Mouse (Mus musculus): ENCODE measurements around the gene Nup205.

Gene Nup205

GRCm38 (mm10) chr6:35251807-35252476 lies 74.7 kb downstream of the Nup205 start:
- peak in 1 of 2 experiments; percentile 20 for DNase-seq

- DNase-seq, result peak; percentile 95 to 98
These were observed 75.5 kb downstream of the Nup205 start for GRCm38 (mm10) chr6:35252477-35253346.

DNA sequence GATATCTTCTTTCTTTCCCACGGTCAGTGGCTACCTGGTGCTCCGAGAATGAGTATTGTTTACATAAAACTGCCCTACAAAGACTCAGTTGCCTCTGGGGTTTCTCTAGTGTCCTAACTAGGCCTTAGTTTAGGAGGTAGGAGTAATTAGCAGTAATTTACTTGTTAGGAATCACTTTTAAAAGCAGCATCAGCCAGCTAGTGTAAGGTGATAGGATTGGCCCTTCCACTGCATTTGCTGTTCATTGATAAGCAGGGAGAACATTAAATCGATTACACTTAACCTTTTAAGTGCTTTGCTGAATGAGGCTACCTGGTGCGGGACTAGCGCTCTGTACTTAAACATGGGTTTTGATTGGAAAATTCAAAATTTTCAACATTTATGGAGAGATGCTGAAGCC lies 76.3 kb downstream of the Nup205 start:
- no peak for DNase-seq

DNA sequence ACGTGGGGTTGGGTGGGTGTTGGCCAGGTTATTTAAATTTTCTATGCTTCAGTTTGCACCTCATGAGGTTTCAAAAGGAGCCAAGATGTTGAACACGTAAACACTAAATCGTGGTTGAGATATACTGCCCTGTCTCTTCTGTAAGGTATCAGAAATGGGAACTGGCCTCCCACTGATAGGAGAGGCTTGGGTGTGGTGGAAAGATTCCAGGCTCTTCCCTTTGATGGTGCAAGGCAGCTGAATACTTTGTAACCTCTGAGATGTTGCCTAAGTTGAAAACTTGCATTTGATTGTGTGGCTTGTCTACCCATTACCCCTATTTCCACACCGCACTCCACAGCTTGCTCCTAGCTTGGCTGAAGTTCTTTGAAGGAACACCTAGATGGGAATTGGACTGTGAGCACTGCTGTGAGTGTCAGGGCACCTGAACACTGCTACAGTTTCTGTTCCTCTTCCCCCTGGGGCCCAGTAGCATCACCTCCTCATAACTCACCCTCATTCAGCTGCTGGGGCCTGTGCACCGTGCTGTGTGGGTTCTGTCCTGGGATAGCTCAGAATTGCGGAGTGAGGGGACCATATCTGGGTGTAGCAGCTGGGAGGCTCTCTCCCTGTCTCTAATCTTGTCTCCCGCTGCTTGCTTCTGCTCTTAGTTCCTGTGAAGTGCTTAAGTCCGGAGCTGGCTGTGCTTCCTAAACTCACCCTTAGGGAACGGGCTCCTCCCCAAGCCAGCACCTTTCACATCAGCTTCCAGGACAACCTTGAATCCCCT lies 77.1 kb downstream of the Nup205 start:
- no peak for DNase-seq

GRCm38 (mm10) chr6:35255017-35255416 lies 77.8 kb downstream of the Nup205 start:
- no peak for DNase-seq

DNA sequence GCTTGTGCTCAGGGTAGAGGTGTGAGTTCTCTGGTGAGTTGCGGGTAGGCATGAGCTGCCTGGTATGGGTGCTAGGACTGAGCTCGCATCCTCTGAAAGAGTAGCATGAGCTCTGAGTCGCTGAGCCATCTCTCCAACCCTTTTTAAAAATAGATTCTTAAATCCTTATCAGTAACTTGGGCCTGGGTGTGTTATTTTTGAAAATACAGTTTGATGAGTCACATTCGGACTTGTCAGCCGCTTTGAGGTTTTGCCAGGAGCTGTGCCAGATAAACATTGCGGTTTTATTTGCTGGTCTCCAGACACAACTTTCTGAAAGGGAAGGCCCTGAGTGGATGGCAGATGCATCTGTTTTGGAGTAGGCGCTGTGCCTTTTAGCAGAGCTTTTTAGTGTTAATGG lies 79.5 kb downstream of the Nup205 start:
- no peak for DNase-seq

DNA sequence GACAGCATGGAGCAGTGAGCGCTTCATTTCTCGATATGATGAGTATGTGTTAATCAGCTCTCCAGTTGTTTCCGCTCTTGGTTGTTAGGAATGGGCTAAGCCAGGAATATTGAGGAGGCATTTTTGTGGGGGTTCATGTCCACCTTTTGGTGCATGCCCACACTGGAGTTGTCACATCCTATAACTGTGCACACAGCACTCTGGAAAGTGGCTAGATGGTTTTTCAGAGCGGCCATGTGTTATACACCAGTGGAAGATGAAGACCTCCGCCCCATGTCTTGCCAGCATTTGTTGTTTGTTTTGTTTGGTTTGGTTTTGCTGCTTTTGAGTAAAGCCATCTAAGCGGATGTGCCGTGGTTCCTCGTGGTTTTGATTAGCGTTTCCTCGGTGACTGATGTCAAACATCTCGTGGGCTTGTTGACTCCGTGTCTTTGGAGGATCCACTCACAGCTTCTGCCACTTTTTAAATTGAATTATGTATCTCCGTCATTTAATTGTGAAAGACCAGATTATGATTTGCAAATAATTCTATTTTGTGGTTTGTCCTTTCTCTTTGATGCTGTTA lies 80.5 kb downstream of the Nup205 start:
- DNase-seq, result no peak

GRCm38 (mm10) chr6:35258922-35259321 lies 81.7 kb downstream of the Nup205 start:
- DNase-seq, result no peak

- DNase-seq, result no peak
These were observed 82.3 kb downstream of the Nup205 start for GRCm38 (mm10) chr6:35259526-35259925.

GRCm38 (mm10) chr6:35260531-35260930 lies 83.3 kb downstream of the Nup205 start:
- no peak for DNase-seq

GRCm38 (mm10) chr6:35265580-35266278 lies 88.5 kb downstream of the Nup205 start:
- no peak for DNase-seq

DNA sequence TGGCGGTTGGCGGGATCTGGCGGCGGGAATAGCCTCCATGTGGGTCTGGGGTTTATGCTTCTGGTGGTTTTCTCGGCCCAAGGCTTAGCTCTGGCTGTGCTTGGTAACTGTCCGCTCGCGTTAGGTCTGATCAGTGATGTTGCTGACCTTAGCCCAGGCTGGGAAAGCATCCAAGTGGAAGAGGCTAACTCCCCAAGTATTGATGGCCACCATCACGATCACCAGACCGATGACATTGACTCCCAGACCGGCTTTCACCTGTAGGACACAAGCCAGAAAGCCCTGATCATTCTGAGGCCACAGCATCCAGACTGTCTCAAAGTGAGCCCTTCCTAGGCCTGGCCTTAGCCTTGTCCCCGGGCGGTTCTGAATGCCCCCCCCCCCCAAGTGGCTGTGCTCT lies 91.5 kb downstream of the Nup205 start:
- no peak for DNase-seq

DNA sequence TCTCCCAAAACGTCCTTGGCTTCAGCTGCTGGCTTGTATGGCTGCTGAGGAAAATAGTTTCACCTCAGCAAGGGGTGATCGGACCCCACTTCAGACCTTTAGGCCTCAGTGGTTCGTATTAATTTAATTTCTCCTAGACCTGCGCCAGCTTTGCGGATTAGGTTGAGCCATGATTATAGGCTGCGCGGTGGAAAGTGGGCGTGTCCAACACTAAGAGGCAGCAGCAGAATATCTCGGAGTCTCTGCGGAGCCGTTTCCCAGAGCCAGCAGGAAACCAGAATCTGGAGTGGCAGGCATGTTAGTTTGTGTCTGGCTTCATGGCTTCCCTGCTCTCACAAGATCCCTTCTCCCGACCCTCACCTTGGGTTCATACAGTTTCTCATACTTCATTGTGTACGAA lies 92.4 kb downstream of the Nup205 start:
- no peak for DNase-seq

- DNase-seq, result peak; percentile 48 to 52
These were observed 94.1 kb downstream of the Nup205 start for GRCm38 (mm10) chr6:35271094-35271855.

DNA sequence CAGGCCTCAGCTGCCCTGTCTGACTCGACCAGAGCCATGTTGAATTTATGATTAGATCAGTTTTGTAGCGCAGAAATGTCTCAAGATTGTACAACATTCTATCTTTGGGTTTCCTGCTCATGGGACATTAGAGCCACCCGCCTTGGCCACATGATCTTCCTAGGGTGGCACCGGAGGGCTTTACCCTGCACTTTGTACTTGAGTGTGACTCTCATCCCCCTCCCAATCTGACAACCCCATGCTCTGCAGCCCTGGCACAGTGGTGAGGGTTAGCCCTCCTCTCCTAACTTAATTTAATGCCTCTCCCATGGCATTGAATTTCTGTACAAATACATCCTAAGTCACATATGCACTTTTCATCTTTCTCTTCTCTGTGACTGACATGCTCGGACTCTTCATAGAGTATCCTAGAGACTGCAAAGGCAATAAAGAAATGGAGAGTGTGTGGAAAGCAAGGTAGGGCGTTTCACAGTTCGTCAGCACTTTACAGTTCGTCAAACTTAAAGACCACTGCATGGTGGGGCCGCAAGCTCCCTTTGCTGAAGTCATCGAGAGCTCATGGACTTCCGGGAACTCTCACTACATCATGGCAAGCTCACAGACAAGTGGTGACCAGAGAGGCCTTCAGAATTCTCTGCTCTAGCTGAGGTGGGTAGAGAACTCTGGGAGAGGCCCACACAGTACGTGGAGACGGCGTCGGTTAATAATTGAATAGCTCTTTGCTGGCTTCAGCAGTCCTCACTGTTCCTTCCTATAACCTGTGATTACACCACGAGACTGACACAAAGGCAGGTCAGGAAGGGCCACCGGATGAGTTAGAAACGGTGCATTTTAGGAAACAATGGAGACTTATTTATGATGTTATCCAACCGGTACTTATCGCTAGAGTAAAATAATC lies 94.9 kb downstream of the Nup205 start:
- no peak for DNase-seq

- no peak for DNase-seq
These were observed 96.3 kb downstream of the Nup205 start for GRCm38 (mm10) chr6:35273391-35274082.

GRCm38 (mm10) chr6:35277903-35278587 lies 100.8 kb downstream of the Nup205 start:
- no peak for DNase-seq

GRCm38 (mm10) chr6:35279306-35279705 lies 102.1 kb downstream of the Nup205 start:
- no peak for DNase-seq

DNA sequence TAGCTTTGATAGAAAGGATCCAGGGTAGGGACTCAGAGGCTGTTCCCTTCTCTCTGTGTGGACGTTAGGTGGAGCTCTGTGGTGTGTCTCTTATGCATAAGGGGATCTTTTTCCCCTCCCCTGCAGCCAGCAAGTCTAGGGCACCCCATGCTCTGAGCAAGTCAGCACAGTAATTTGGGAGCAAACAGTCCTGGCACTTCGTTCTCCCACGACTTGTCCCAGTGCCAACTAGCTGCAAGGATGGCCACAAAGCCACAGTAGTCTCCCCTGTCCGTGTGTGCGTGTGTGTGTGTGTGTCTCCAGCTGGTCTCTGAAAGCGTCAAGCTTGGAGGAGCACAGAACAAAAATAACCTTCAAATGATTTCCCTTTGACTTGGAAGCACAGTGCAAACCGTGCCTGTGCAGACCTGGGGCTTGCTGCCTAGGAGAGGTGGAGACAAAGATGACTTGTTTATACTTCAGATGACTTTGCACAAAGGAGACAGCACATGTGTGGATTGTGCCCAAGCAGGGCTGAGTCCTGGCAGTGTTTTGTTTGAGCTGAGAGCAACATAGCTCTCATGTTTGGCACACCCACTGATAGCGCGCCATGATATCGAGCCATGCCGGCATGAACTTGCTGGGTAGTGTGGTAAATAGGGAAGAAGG lies 111.0 kb downstream of the Nup205 start:
- peak; percentile 70 to 76 for DNase-seq

Data from cerebellum, postnatal 14 days (tissue).